Mouse (Mus musculus) heart, embryonic 12.5 days (tissue): ENCODE results near the gene Gm14862. TPM values are rescaled to one million over a fixed set of nuclear protein-coding genes. Genes with fewer than 3 reads are reported as not detected.
A peak's percentile ranks its signal among the peaks of the same experiment; 100 is the strongest.

Experiments
- ATAC-seq: fragments of 200-750 bp; cut with Nextera tagmentation; 2 replicates; pipeline ENCODE4 v1.8.0; 2017; ENCODE audit warnings: moderate TSS enrichment, moderate library complexity; ENCODE audit not compliant: insufficient number of reproducible peaks, low FRiP score
- H3K27ac ChIP-seq: fragments of 300-500 bp; sonication (generic); 2 replicates; pipeline ENCODE4 v1.5.1; 2016; ENCODE audit warnings: mild to moderate bottlenecking, moderate library complexity; ENCODE audit not compliant: poor library complexity, severe bottlenecking
- H3K27me3 ChIP-seq: fragments of 300-500 bp; sonication (generic); replicated peaks from 2 replicates; pipeline ENCODE4 v1.6.1; 2016; ENCODE audit warnings: mild to moderate bottlenecking, moderate library complexity
- H3K36me3 ChIP-seq: fragments of 300-500 bp; sonication (generic); 2 replicates; pipeline ENCODE4 v1.6.1; 2016; ENCODE audit warnings: mild to moderate bottlenecking, moderate library complexity
- H3K4me1 ChIP-seq: fragments of 300-500 bp; sonication (generic); replicated peaks from 2 replicates; pipeline ENCODE4 v1.6.1; 2016; ENCODE audit warnings: mild to moderate bottlenecking
- H3K4me2 ChIP-seq: fragments of 300-500 bp; sonication (generic); 2 replicates; pipeline ENCODE4 v1.6.1; 2016; ENCODE audit warnings: mild to moderate bottlenecking, moderate library complexity
- H3K4me3 ChIP-seq: fragments of 300-500 bp; sonication (generic); 2 replicates; pipeline ENCODE4 v1.5.1; 2016; ENCODE audit warnings: mild to moderate bottlenecking
- H3K9ac ChIP-seq: fragments of 300-500 bp; sonication (generic); 2 replicates; pipeline ENCODE4 v1.6.1; 2016; ENCODE audit warnings: mild to moderate bottlenecking, moderate library complexity
- H3K9me3 ChIP-seq: fragments of 300-500 bp; sonication (generic); replicated peaks from 2 replicates; pipeline ENCODE4 v1.6.1; 2016; ENCODE audit warnings: mild to moderate bottlenecking, moderate library complexity
- WGBS: fragments of 180-500 bp; shearing (Covaris S2); methylation state at CpG from one replicate; pipeline ENCODE4 v1.1.7; 2016; 5-methylcytosine and 5-hydroxymethylcytosine counted together
- polyA plus RNA-seq: library from polyadenylated mRNA; unstranded; fragments of >200 nt; fragmentation: Nextera tagmentation; extraction: Ambion mirVana; gene quantifications from 2 replicates; pipeline ENCODE4 v1.2.1, GENCODE M21; 2016

Gm14862 gene
- polyA plus RNA-seq, 1 experiment from 2014 or later, result 0.89 TPM

- Histone ChIP-seq H3K36me3 (no peaks in the 10 kb centered on the region), H3K4me1 (no peaks in the 10 kb centered on the region), H3K4me2 (no peak overlapping the region), H3K27ac (no peak overlapping the region), H3K27me3 (peaks cover 8% of the 10 kb centered on the region; the same call in 1 of the 2 replicates), H3K9ac (no peak overlapping the region), H3K9me3 (0 out of 2 replicates have a peak, but pooled peaks cover 7% of the 10 kb centered on the region), H3K4me3 (no peak overlapping the region)
- no peak for ATAC-seq
- 50% methylated on average over 3 of the region's 3 CpGs for whole genome bisulfite sequencing
Observed at GRCm38 (mm10) chrX:9271112-9271511, 14.4 kb upstream of the Gm14862 start.

- no peak overlapping the region for H3K9ac ChIP-seq
- H3K9me3 ChIP-seq, result no peaks in the 10 kb centered on the region
- H3K36me3 ChIP-seq, result no peaks in the 10 kb centered on the region
- no peak overlapping the region for H3K4me2 ChIP-seq
- no peak overlapping the region for H3K4me3 ChIP-seq
- no peak overlapping the region for H3K27ac ChIP-seq
- 79% methylated on average over 1 of the region's 1 CpGs for WGBS
- H3K4me1 ChIP-seq, result no peaks in the 10 kb centered on the region
- no peak for ATAC-seq
- H3K27me3 ChIP-seq, result no peaks in the 10 kb centered on the region
Observed at GRCm38 (mm10) chrX:9259267-9259666, 2.6 kb upstream of the Gm14862 start.

DNA sequence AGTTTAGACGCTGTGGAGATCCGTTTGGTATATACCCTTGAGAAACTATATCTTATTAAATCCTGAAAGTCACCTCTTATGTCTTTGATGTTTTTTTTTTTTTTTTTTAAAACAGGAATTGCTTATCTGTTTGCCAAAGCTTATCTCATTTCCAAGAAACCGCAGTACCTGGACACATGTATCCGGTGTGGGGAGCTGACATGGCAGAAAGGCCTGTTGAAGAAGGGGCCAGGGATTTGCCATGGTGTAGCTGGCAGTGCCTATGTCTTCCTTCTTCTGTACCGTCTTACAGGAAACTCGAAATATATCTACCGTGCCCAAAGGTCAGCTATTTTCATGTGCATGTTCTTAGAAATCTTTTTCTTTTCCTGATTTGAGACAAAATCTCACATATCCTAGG lies 1.1 kb upstream of the Gm14862 start:
- no peak overlapping the region for H3K27ac ChIP-seq
- no peak overlapping the region for H3K4me3 ChIP-seq
- H3K4me2 ChIP-seq, result no peak overlapping the region
- H3K9me3 ChIP-seq, result no peaks in the 10 kb centered on the region
- peak; percentile 73; the same call in 1 of the 2 replicates for ATAC-seq
- H3K36me3 ChIP-seq, result no peaks in the 10 kb centered on the region
- WGBS, result 80% methylated on average over 7 of the region's 7 CpGs
- H3K27me3 ChIP-seq, result no peaks in the 10 kb centered on the region
- no peak overlapping the region for H3K9ac ChIP-seq
- no peaks in the 10 kb centered on the region for H3K4me1 ChIP-seq

GRCm38 (mm10) chrX:9254901-9255300 lies 1.8 kb downstream of the Gm14862 start:
- no peaks in the 10 kb centered on the region for H3K36me3 ChIP-seq
- WGBS, result 80% methylated on average over 3 of the region's 3 CpGs
- H3K4me2 ChIP-seq, result no peak overlapping the region

GRCm38 (mm10) chrX:9253990-9254389 lies 2.7 kb downstream of the Gm14862 start:
- Histone ChIP-seq H3K9me3 (no peaks in the 10 kb centered on the region), H3K27me3 (no peaks in the 10 kb centered on the region), H3K4me3 (no peak overlapping the region), H3K27ac (no peak overlapping the region), H3K4me2 (no peak overlapping the region), H3K36me3 (no peaks in the 10 kb centered on the region), H3K4me1 (no peaks in the 10 kb centered on the region), H3K9ac (no peak overlapping the region)
- 72% methylated on average over 10 of the region's 10 CpGs for WGBS
- ATAC-seq, result peak; percentile 55; the same call in 1 of the 2 replicates

More at GRCm38 (mm10) chrX:9254901-9255300, 1.8 kb downstream of the Gm14862 start:
- H3K4me1 ChIP-seq, result no peaks in the 10 kb centered on the region
- no peak overlapping the region for H3K9ac ChIP-seq
- no peak overlapping the region for H3K27ac ChIP-seq
- H3K9me3 ChIP-seq, result no peaks in the 10 kb centered on the region
- no peaks in the 10 kb centered on the region for H3K27me3 ChIP-seq
- no peak for ATAC-seq
- H3K4me3 ChIP-seq, result no peak overlapping the region

GRCm38 (mm10) chrX:9248911-9249310 lies 7.8 kb downstream of the Gm14862 start:
- H3K36me3 ChIP-seq, result no peaks in the 10 kb centered on the region
- H3K4me1 ChIP-seq, result no peaks in the 10 kb centered on the region
- no peak for ATAC-seq
- 56% methylated on average over 5 of the region's 5 CpGs for WGBS
- no peaks in the 10 kb centered on the region for H3K9me3 ChIP-seq
- no peak overlapping the region for H3K4me3 ChIP-seq
- no peak overlapping the region for H3K9ac ChIP-seq
- no peak overlapping the region for H3K27ac ChIP-seq
- no peaks in the 10 kb centered on the region for H3K27me3 ChIP-seq
- no peak overlapping the region for H3K4me2 ChIP-seq

- ATAC-seq, result peak; percentile 90
- Histone ChIP-seq H3K4me1 (peaks cover 10% of the 10 kb centered on the region; the same call in 1 of the 2 replicates), H3K4me3 (no peak overlapping the region), H3K27me3 (no peaks in the 10 kb centered on the region), H3K27ac (no peak overlapping the region), H3K9ac (no peak overlapping the region), H3K36me3 (no peaks in the 10 kb centered on the region), H3K9me3 (no peaks in the 10 kb centered on the region), H3K4me2 (peak overlapping the region; percentile 31)
- WGBS, result 49% methylated on average over 12 of the region's 12 CpGs
Observed at GRCm38 (mm10) chrX:9244603-9245336, 11.9 kb downstream of the Gm14862 start.

GRCm38 (mm10) chrX:9243381-9243864 lies 13.3 kb downstream of the Gm14862 start:
- no peak overlapping the region for H3K9ac ChIP-seq
- H3K4me3 ChIP-seq, result no peak overlapping the region
- 45% methylated on average over 8 of the region's 8 CpGs for WGBS
- H3K27ac ChIP-seq, result peak overlapping the region; percentile 43; the same call in 1 of the 2 replicates
- H3K4me1 ChIP-seq, result peaks cover 10% of the 10 kb centered on the region; the same call in 1 of the 2 replicates
- no peaks in the 10 kb centered on the region for H3K9me3 ChIP-seq
- peak overlapping the region; percentile 10; the same call in 1 of the 2 replicates for H3K4me2 ChIP-seq
- no peaks in the 10 kb centered on the region for H3K27me3 ChIP-seq
- H3K36me3 ChIP-seq, result no peaks in the 10 kb centered on the region
- ATAC-seq, result no peak

DNA sequence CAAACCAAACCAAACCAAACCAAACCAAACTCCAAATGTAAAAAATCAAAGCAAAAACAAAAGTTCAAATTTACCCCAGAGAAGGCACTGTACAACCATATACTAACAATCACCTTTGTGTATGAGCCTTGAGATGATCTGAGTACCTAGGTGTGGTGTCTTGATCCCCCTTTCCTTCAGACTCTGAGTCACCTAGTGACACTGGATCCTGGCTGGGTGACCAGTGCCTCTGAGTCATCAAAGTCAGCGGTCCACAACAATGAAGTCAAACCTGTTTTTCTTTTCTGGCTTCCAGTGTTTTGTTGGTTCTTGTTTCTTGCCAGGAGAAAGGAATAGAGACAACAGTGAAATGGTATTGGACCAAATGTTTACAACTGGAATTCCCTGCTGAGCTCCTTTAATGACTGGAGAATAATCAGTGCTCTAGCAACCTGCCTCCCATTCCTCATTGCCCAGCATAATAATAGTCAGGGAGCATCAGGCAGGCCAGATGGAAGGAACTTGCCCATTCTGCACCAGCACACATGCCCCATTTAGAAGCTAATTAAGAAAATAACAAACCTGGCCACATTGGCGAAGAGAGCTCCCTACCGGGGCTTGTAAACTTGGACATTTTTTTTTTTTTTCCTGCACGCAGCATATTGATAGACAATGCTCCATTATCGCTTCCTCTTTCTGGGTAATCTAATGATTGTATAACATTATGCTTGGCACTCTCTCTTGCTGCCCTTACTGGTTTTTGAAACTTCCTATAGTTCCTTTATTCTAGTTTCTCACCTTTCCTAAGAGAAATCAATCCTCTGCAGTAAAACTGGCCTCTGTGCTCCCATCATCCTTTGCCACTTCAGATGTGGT lies 15.7 kb downstream of the Gm14862 start:
- Histone ChIP-seq H3K9ac (no peak overlapping the region), H3K9me3 (no peaks in the 10 kb centered on the region), H3K27me3 (no peaks in the 10 kb centered on the region), H3K4me3 (no peak overlapping the region), H3K4me2 (no peak overlapping the region), H3K4me1 (peaks cover 10% of the 10 kb centered on the region; the same call in 1 of the 2 replicates), H3K27ac (no peak overlapping the region), H3K36me3 (no peaks in the 10 kb centered on the region)
- 83% methylated on average over 5 of the region's 5 CpGs for WGBS
- ATAC-seq, result no peak

- H3K9me3 ChIP-seq, result no peaks in the 10 kb centered on the region
- H3K9ac ChIP-seq, result no peak overlapping the region
- no peak for ATAC-seq
- no peaks in the 10 kb centered on the region for H3K4me1 ChIP-seq
- 70% methylated on average over 2 of the region's 2 CpGs for WGBS
- H3K27ac ChIP-seq, result no peak overlapping the region
- H3K36me3 ChIP-seq, result no peaks in the 10 kb centered on the region
- H3K4me2 ChIP-seq, result no peak overlapping the region
- H3K4me3 ChIP-seq, result no peak overlapping the region
- H3K27me3 ChIP-seq, result no peaks in the 10 kb centered on the region
Observed at GRCm38 (mm10) chrX:9227105-9227504, 29.6 kb downstream of the Gm14862 start.
